Mouse (Mus musculus) heart, embryonic 15.5 days (tissue): ENCODE results near the gene Tada2b. TPM values are rescaled to one million over a fixed set of nuclear protein-coding genes. Genes with fewer than 3 reads are reported as not detected.

ENCODE experiments used
- ATAC-seq: fragments of 200-750 bp; cut with Nextera tagmentation; replicated peaks from 2 replicates; pipeline ENCODE4 v1.8.0; 2017; ENCODE audit warnings: low read depth, moderate TSS enrichment; ENCODE audit not compliant: insufficient number of reproducible peaks, insufficient read depth, low FRiP score
- H3K27ac ChIP-seq: fragments of 300-500 bp; sonication (generic); 2 replicates; pipeline ENCODE4 v1.5.1; 2015; ENCODE audit warnings: mild to moderate bottlenecking, inconsistent platforms
- H3K27me3 ChIP-seq: fragments of 300-500 bp; sonication (generic); 2 replicates; pipeline ENCODE4 v1.6.1; 2015; ENCODE audit warnings: inconsistent platforms
- H3K36me3 ChIP-seq: fragments of 300-500 bp; sonication (generic); 2 replicates; pipeline ENCODE4 v1.6.1; 2015; ENCODE audit warnings: mild to moderate bottlenecking, inconsistent platforms
- H3K4me1 ChIP-seq: fragments of 300-500 bp; sonication (generic); replicated peaks from 2 replicates; pipeline ENCODE4 v1.6.1; 2015; ENCODE audit warnings: inconsistent platforms
- H3K4me2 ChIP-seq: fragments of 300-500 bp; sonication (generic); 2 replicates; pipeline ENCODE4 v1.6.1; 2015; ENCODE audit warnings: inconsistent platforms, mild to moderate bottlenecking, moderate library complexity
- H3K4me3 ChIP-seq: fragments of 300-500 bp; sonication (generic); 2 replicates; pipeline ENCODE4 v1.5.1; 2015; ENCODE audit warnings: mild to moderate bottlenecking, inconsistent platforms
- H3K9ac ChIP-seq: fragments of 300-500 bp; sonication (generic); 2 replicates; pipeline ENCODE4 v1.6.1; 2015; ENCODE audit warnings: mild to moderate bottlenecking, inconsistent platforms
- H3K9me3 ChIP-seq: fragments of 300-500 bp; sonication (generic); replicated peaks from 2 replicates; pipeline ENCODE4 v1.6.1; 2016; ENCODE audit warnings: inconsistent platforms
- WGBS: fragments of 180-500 bp; shearing (Covaris S2); methylation state at CpG from one replicate; pipeline ENCODE4 v1.1.7; 2015; ENCODE audit warnings: mixed read lengths; 5-methylcytosine and 5-hydroxymethylcytosine counted together
- polyA plus RNA-seq: library from polyadenylated mRNA; unstranded; fragments of >200 nt; fragmentation: Nextera tagmentation; extraction: Ambion mirVana; gene quantifications from 2 replicates; pipeline ENCODE4 v1.2.1, GENCODE M21; 2015

Tada2b gene
- polyA plus RNA-seq, 1 experiment from 2014 or later, result 1.5 TPM

DNA sequence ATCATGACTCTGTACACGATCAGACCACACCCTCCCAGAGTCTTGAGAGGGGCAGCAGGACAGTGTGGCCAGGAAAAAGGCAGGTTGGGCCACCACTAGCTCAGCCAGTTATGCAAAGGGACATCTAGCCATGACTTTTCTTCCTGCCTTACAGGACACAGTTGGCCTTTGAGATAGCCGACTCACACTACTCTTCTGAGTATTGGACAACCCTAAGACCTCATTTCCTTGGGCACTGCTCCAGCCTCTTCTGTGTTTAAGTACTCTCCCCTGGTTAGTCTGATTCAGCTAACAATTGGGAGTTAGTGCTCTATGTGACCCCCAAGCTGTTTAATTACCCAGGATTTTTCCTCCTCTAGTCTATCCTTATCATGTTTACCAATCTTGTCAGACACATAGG, 4.3 kb downstream of the Tada2b start:
- WGBS, result 80% methylated on average over 2 of the region's 2 CpGs
- Histone ChIP-seq H3K27me3 (peaks cover 3% of the 10 kb centered on the region; the same call in 1 of the 2 replicates), H3K4me3 (no peak overlapping the region), H3K4me1 (peaks cover 35% of the 10 kb centered on the region), H3K36me3 (no peaks in the 10 kb centered on the region), H3K9ac (no peak overlapping the region), H3K4me2 (no peak overlapping the region), H3K27ac (no peak overlapping the region), H3K9me3 (no peaks in the 10 kb centered on the region)
- no peak for ATAC-seq

DNA sequence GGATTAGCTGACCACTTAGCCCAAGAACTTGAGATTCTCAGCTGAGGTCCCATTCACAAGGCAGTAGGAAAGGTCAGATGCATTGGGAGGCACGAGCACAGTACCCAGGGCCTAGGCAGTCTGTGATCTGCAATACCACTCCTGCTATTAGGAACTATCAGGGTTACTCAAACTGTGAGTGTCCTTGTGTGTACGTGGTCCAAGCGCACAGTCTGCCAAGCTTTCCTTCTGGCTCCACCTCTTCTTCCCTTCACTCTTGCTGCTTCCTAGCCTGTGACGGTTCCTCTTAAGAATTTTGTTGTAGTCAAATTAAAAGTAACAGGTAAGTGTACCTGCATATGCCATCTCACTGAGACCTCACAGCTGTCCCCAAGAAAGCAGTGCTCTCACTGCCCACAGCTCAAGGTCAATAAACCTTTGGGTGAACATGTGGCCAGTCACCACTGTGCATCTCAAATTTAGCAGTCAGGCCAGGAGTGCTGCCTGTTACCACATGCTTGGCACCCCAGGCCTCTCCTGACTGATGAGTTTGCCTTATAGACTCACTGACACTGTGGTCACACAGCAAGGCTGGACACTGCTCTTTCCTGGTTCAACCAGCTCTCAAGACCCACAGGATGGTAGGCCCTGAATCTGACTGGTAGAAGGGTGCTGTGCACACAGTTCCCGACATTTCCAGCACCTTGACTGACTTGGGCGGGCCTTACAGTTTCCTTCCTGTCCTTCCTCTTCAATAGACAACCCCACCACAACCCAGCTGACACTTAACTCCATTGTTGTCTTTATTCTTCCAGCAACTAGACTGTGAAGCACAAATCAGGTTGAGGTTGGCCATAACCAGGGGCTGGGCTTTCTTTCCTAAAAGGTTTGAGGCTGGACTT, 5.3 kb downstream of the Tada2b start:
- 80% methylated on average over 6 of the region's 6 CpGs for WGBS
- no peak for ATAC-seq
- H3K36me3 ChIP-seq, result peaks cover 6% of the 10 kb centered on the region
- H3K4me1 ChIP-seq, result peaks cover 32% of the 10 kb centered on the region
- no peak overlapping the region for H3K27ac ChIP-seq
- H3K9me3 ChIP-seq, result no peaks in the 10 kb centered on the region
- no peaks in the 10 kb centered on the region for H3K27me3 ChIP-seq
- H3K4me3 ChIP-seq, result no peak overlapping the region
- H3K4me2 ChIP-seq, result no peak overlapping the region
- 0 out of 2 replicates have a peak overlapping the region, but pooled peaks have one; percentile 16 for H3K9ac ChIP-seq

DNA sequence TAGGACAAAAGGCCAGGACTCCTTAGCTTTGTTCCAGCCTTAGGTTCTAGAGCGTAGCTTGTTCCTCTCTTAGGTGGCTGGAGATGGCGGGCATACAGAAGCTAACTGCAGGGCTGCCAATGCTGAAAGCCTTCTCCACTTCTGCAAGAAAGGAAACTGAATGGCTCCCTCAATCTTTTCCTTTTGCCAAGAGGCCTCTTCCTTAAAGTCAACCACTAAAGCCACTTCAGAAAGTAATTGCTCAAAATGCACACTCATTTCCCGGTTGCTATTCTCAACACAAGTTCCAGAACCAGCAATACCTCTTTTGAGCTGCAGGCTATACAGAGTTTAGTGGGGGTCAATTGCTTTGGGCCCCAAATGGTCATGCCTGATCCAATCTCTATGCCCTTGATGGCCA, 6.6 kb downstream of the Tada2b start:
- Histone ChIP-seq H3K36me3 (peaks cover 15% of the 10 kb centered on the region), H3K4me1 (peaks cover 23% of the 10 kb centered on the region), H3K9me3 (no peaks in the 10 kb centered on the region), H3K9ac (no peak overlapping the region), H3K27ac (no peak overlapping the region), H3K4me2 (no peak overlapping the region), H3K27me3 (no peaks in the 10 kb centered on the region), H3K4me3 (no peak overlapping the region)
- 85% methylated on average over 3 of the region's 3 CpGs for WGBS
- ATAC-seq, result no peak

DNA sequence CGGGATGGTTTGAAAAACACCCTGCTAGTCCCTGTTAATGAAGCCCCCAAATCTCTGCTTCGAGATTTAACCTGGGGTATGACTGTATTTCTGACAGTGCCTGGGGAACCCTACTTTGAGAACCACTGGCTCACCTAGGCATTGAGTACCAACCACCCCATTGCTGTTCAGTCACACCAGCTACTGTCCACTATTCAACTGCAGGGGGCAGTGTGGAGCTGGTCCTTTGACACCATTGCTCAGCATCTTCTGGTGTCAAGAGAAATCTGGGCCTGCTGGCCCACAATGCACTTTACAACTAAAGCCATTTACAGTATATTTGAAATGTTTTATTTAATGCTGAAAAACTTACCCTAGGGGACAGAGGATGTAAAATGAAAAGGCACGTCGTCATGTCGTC, 9.8 kb downstream of the Tada2b start:
- Histone ChIP-seq H3K9ac (no peak overlapping the region), H3K4me1 (peaks cover 7% of the 10 kb centered on the region), H3K4me2 (no peak overlapping the region), H3K36me3 (peaks cover 47% of the 10 kb centered on the region), H3K9me3 (no peaks in the 10 kb centered on the region), H3K27me3 (no peaks in the 10 kb centered on the region), H3K27ac (no peak overlapping the region), H3K4me3 (no peak overlapping the region)
- no peak for ATAC-seq
- WGBS, result 88% methylated on average over 5 of the region's 5 CpGs

DNA sequence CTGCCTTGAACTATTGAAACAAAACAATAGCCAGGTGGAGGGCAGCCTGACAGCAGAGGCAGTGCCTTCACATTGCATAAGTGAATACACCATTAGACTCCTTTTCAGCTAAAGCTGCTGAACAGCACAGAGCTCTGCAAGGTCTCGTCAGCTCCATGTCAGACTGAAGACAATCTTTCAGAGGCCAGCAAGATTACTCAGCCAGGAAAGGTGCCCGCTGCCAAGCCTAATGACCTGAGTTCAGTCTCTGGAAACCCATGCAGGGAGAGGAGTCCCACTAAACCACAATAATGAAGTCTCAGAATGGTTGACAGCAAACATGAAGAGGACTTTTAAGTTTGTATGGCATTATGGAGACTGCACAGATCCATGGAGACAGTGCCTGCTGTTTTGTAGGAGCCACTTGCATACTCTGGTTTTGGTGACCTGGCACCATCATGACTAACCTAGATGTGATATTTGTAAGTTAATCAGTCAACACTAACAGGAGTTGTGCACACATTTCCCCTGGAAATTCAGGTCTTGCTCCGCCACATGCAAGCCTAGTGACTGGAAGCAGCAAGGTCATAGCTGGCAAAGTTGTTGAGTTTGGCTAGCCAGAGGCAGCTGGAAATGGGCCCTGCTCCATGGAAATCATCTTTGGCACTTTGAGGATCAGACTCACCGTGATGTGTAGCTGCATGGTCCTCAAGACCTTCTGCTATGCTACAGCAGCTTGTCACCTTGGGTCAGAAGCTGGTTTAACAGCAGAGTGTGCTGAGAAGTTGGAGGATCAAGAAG, 11.0 kb downstream of the Tada2b start:
- peaks cover 49% of the 10 kb centered on the region for H3K36me3 ChIP-seq

DNA sequence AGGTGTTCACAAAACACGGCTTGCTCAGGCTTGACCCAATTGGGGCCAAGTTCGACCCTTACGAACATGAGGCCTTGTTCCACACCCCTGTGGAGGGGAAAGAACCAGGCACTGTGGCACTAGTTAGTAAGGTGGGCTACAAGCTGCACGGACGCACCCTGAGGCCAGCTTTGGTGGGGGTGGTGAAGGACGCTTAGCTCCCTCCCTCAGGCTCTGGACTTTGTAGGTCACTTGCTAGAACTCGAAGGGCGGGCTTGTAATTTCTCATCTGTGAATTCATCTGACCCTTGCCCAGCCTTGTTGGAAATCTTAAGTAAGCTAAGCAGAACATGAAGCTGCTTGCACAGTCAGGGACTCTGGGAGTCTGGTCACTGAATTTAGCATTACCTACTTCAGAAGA, 12.9 kb downstream of the Tada2b start:
- H3K4me3 ChIP-seq, result no peak overlapping the region
- H3K27ac ChIP-seq, result no peak overlapping the region
- no peak for ATAC-seq
- no peak overlapping the region for H3K9ac ChIP-seq
- no peaks in the 10 kb centered on the region for H3K27me3 ChIP-seq
- no peak overlapping the region for H3K4me2 ChIP-seq
- 90% methylated on average over 8 of the region's 8 CpGs for WGBS
- no peaks in the 10 kb centered on the region for H3K9me3 ChIP-seq
- peaks cover 6% of the 10 kb centered on the region for H3K4me1 ChIP-seq
- peaks cover 49% of the 10 kb centered on the region for H3K36me3 ChIP-seq

More for the DNA sequence above, 11.0 kb downstream of the Tada2b start:
- H3K27ac ChIP-seq, result no peak overlapping the region
- no peak overlapping the region for H3K4me2 ChIP-seq
- no peaks in the 10 kb centered on the region for H3K9me3 ChIP-seq
- ATAC-seq, result no peak
- H3K27me3 ChIP-seq, result no peaks in the 10 kb centered on the region
- H3K4me1 ChIP-seq, result no peaks in the 10 kb centered on the region; the same call in 1 of the 2 replicates
- no peak overlapping the region for H3K9ac ChIP-seq
- no peak overlapping the region for H3K4me3 ChIP-seq
- WGBS, result 81% methylated on average over 4 of the region's 4 CpGs

DNA sequence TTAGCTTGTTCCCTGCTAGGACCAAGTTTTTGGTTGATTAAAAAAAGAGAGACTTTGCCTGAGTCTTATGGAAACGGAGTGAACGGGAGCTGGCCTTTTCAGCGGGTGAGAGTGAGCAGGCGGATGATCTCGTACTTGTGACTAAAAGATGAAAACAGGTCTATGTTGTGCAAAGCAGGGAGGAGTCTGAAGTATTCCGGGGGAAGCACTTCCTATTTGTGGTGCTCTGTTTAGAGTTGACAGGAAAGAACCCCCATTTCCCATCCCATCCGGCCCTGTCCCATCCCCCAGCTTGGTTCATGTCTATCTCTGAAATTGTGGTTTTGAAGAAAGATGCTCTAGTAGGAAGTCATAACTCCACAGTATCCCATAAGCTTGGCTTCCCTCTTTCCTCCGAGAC, 18.2 kb downstream of the Tada2b start:
- H3K4me3 ChIP-seq, result peak overlapping the region; percentile 98
- H3K4me2 ChIP-seq, result peak overlapping the region; percentile 90
- no peaks in the 10 kb centered on the region for H3K27me3 ChIP-seq
- peaks cover 17% of the 10 kb centered on the region for H3K36me3 ChIP-seq
- peak overlapping the region; percentile 93 for H3K9ac ChIP-seq
- H3K9me3 ChIP-seq, result no peaks in the 10 kb centered on the region
- peak overlapping the region; percentile 82; the same call in 1 of the 2 replicates for H3K27ac ChIP-seq
- H3K4me1 ChIP-seq, result peaks cover 19% of the 10 kb centered on the region
- WGBS, result 12% methylated on average over 8 of the region's 8 CpGs
- no peak for ATAC-seq

DNA sequence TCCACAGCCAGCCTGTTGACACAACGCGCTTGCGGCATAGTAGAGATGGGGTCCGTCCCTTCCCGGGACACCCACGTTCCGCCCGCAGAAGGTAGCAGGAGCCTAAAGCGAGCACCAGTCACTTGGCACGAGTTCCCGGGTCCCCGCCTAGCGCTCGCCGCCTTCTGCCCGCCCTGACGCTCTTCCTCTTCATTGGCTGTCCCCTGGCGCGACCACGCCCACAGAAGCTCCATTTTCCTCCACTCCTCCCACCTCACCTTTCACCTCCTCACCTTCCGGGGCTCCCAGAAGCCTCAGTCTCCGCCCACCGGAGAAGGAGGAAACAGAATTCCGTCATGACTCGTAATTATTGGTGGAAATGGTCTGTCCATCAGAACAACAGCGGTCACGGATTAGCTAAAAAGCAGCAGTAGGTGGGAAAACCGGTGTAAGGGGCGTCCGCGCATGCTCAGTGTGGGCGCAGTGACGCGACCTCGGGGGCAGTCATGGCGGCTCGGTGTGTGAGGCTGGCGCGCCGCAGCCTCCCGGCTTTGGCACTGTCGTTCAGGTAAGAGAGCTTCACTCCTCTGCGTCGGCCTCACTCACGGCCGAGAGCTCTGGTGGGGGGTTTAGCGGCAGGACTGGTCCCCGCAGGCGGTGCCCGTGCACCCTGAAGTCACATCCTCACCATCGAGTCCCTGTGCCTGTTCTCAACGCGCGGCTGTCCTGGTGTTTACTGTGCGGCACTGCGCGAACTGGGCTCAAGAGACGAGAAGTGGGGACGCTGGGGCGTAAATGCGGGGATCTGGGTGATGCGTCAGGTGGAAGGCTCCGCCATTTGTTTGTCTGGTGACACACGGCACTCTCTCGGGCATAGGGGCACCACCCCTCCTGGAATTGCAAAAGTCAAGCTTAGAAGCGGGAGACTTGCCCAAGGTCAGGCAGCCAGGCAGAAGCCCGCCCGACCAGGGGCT, 19.1 kb downstream of the Tada2b start, which contains the start of gene Grpel1:
Grpel1 (plus strand) TSS at position 290 of the 953 bp plus-strand sequence.
- WGBS, result under 1% methylated on average over 68 of the region's 68 CpGs

DNA sequence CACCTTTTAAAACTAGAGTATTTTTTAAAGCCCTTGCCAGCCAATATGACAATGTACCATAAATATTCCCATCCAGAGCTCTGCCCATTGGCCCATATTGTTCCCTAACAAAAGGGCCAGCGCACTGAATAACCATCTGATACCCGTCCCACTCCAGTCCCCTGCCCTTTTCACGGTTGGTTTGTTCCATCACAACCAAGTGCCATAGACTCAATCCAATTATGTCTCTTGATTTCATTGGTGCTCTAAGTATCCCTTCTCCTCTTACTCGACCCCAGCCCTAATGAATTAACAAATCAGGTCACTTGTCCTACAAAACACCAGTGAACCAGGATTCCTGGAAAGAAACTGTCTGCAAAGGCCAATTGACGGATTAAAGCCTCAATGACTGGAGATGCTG, 20.7 kb downstream of the Tada2b start:
- Histone ChIP-seq H3K9ac (no peak overlapping the region), H3K9me3 (no peaks in the 10 kb centered on the region), H3K36me3 (no peaks in the 10 kb centered on the region), H3K4me3 (no peak overlapping the region), H3K27ac (no peak overlapping the region), H3K4me1 (peaks cover 19% of the 10 kb centered on the region), H3K4me2 (no peak overlapping the region), H3K27me3 (0 out of 2 replicates have a peak, but pooled peaks cover 4% of the 10 kb centered on the region)
- no peak for ATAC-seq
- 62% methylated on average over 5 of the region's 5 CpGs for WGBS

More for the DNA sequence above, 19.1 kb downstream of the Tada2b start, which contains the start of gene Grpel1:
- H3K9me3 ChIP-seq, result no peaks in the 10 kb centered on the region
- H3K27me3 ChIP-seq, result 0 out of 2 replicates have a peak, but pooled peaks cover 3% of the 10 kb centered on the region
- H3K4me3 ChIP-seq, result peak within 1 kb of the TSS; percentile 98
- peak within 1 kb of the TSS; percentile 90 for H3K4me2 ChIP-seq
- H3K36me3 ChIP-seq, result peaks cover 8% of the 10 kb centered on the region
- peak; percentile 92 for ATAC-seq
- H3K4me1 ChIP-seq, result peaks cover 19% of the 10 kb centered on the region
- H3K27ac ChIP-seq, result peak within 1 kb of the TSS; percentile 82
- peak within 1 kb of the TSS; percentile 93 for H3K9ac ChIP-seq

DNA sequence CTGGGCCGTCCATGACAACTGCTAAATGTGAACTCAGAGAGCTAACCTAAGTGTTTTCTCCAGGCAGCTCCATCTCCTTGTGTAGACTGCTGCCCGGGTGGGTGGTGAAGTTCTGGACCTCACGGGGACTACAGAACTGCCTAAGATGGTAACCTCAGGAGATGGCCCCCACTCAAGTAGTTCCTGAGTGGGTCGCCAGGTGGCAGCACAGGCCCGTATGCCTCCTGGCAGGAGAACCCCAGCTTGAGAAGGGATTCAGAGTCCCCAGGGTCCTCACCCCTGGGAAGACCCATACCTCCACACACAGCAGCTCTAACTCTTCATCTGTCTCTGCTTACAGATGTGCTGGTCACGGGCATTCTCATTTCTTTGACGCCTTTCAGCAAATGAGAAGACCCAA, 21.3 kb downstream of the Tada2b start:
- Histone ChIP-seq H3K4me3 (no peak overlapping the region), H3K27ac (no peak overlapping the region), H3K9ac (no peak overlapping the region), H3K36me3 (no peaks in the 10 kb centered on the region), H3K9me3 (no peaks in the 10 kb centered on the region), H3K27me3 (0 out of 2 replicates have a peak, but pooled peaks cover 8% of the 10 kb centered on the region), H3K4me1 (peaks cover 19% of the 10 kb centered on the region), H3K4me2 (no peak overlapping the region)
- 16% methylated on average over 7 of the region's 7 CpGs for WGBS
- ATAC-seq, result no peak
